Mouse (Mus musculus): Measurements from ENCODE around the gene Styk1. TPM values are rescaled to one million over a fixed set of nuclear protein-coding genes. Genes with fewer than 3 reads are reported as not detected.
A peak's percentile ranks its signal among the peaks of the same experiment; 100 is the strongest.
"Not testable (repeated sequence)": the region's sequence is repeated elsewhere in the genome, so short reads cannot be mapped to it uniquely, and the experiment has no call there.

Gene Styk1
- total RNA-seq, 2 experiments from 2014 or later, result 6.4 to 7.3 TPM

DNA sequence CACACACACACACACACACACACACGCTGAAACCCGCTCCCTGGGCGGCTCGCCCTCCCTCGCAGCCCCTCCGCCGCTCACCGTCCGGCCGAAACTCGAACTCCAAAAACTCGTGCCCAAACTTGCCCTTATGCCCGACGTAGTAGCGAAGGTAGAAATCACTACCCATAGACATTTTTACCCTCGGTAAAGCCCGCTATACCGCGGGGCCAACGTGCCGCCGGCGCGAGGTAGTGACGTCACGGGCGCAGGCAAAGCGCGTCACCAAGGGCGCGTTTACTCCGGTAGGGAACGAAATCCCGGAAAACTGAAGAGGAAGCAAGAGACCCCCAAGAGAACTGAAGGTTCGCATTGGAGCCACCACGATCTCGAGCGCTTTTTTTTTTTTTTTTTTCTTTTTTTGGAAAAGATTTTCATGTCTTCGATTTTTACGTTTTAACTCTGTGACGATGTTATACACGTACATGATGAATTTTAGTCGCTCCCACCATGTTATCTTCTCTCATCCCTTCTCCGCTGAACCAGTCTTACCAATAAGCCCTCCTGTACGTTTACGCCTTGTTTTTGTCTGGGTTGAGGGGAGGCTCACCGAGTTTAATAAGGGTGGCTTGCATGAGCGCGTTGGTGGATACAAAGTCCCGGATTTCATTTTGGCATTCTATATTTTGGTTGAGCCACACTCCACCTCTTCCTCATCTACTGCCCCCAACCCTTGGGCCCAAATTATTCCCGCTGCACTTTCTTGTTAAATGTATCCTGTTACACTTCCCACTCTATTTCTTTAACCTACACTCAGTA lies 60.2 kb downstream of the Styk1 start, which contains the start of gene Magohb:
Gene Magohb (minus strand): TSS at position 254 of the 798 bp plus-strand sequence.
- peak; percentile 92 to 93 for DNase-seq (ENCODE audit: low spot score in 2 of 2)

DNA sequence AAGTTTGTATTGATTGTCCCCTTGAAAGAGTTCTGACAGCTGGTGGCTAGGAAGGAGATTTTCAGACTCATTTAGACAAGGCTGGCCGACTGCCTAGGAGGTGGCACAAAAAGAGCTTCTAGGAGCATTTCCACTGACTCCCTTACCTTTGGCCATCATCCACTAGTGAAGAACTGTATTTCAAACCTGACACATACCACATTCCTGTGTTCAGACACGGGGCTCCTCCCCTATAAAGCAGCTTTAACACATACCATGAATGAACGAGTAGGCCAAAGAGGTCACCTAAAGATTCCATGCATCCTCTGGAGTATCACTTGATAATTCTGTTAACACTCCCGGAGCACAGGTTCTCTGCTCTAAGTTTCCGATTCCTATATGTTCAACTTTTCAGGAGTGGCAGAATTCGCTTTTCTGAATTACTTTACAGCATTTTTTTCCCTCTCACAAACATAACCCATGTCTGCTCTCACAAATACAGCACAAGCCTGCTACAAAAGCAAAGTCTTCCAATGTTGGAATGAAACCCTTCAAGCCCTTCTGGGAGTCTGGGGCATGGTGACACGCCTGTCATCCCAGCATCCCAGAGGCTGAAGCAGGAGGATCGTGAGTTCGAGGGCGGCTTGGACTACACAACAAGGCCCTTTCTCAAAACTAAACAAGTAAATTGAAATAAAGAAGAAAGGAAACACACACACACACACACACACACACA lies 61.0 kb downstream of the Styk1 start:
- peak in 1 of 2 experiments; percentile 4 for DNase-seq (ENCODE audit: low spot score in 2 of 2)

DNA sequence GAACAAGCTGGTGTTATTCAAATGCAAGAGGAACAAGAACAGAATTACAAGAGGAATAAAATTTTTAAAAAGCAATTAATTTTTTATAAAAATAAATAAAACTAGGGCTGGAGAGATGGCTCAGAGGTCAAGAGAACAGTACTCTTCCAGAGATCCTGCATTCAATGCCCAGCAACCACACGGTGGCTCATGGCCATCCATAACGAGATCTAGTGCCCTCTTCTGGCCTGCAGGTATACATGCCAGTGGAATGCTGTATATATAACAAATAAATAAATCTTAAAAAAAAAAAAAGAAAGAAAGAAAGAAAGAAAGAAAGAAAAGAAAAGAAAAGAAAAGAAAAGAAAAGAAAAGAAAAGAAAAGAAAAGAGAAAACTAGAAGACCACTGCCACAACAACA lies 63.0 kb downstream of the Styk1 start:
- peak; percentile 27 to 29 for DNase-seq (ENCODE audit: low spot score in 2 of 2)

DNA sequence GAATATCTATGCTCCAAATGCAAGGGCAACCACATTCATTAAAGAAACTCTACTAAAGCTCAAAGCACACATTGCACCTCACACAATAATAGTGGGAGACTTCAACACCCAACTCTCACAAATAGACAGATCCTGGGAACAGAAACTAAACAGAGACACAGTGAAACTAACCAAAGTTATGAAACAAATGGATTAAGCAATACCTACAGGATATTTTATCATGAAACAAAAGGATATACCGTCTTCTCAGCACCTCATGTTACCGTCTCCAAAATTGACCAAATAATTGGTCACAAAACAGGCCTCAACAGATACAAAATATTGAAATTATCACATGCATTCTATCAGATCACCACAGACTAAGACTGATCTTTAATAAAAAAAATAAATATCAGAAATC lies 75.2 kb downstream of the Styk1 start:
- not testable (repeated sequence) for DNase-seq (ENCODE audit: low spot score in 2 of 2)

DNA sequence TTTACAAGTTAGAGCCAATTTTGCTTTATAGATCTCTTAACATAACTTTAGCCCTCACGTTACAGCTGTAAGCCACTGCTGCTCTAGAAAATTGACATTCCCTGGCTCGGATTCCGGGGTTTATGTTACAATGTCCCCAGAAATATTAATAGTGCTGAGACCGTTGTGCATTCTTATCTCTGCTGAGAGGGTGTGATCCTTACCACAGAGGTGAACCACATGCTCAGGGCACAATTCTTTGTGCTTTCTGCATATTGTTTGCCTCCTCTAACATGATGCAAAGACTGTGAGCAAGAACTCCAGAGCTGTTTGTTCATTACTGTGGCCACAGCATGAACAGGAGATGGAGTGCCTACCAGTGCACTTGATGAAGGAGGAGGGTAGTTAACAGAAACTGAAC lies 76.7 kb downstream of the Styk1 start:
- DNase-seq (ENCODE audit: low spot score in 2 of 2), result no peak

DNA sequence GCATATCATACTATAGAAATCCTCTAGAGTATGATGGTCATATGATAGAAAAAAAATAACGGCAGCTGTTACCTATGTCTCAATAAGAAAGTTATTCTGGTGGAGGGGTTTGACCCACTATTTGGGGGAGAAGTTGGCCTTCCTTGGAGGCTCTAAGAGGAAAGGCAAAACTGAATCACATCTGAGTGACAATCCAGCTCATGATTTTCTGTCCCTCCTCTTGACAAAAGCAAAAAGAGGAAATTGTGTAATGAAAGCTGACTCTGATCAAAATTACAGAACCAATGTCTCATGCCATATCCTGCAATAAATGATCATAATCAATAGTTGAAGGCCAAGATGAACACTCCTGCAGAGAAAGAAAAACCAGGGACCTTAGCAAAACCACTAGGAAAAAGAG lies 81.1 kb downstream of the Styk1 start:
- no peak for DNase-seq (ENCODE audit: low spot score in 2 of 2)

DNA sequence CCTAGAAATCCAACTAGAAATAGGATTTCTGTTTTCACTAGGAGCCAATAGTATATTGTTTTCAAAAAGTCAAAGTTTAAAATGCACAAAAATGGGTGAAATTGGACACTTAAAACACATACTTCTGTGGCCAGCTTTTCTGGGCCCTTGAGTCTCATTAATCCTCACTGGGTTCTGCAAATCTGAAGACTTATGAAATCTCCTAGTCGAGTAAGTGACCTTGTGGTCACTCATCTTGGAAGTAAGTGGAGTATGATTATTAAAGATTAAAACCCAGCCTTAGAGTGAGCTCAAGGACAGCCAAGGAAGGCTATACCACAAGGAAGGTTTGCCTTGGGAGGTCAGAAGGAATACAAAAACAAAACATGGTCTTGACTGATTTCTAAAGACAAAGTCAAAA lies 83.1 kb downstream of the Styk1 start:
- DNase-seq (ENCODE audit: low spot score in 2 of 2), result no peak

DNA sequence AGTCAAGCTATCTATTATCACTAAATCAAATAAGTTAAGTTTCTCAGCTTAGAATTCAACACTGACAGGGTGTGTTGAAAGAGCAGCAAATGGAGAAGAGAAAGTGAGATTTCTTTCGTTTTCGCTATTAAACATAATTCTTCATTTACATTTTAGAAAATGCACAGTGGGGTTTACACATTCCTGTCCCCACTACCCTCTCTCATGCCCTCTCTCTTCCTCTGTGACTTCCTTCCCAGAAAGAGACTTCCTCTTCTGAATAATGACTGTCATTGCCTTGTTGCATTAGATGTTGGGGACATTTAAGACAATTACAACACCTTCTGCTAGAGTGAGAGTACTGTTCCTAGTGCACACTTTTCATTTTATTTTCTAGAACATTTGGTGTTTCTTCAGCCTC lies 83.8 kb downstream of the Styk1 start:
- DNase-seq (ENCODE audit: low spot score in 2 of 2), result no peak

DNA sequence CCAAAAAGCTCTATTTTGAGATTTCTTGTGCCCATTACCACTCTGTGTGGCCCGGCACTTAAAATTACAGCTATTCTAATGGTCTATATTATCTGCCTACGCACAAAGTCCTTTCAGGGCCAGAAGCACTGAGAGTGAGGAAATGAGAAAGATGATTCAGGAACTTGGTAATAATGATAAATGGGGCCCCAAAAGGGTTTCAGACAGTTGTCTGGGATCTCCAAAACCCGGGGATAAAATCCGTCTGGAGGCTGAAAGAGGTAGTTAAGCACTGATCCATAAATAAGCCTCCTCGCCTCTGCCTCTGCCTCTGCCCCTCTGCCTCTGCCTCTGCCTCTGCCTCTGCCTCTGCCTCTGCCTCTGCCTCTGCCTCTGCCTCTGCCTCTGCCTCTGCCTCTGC lies 89.2 kb downstream of the Styk1 start:
- no peak for DNase-seq (ENCODE audit: low spot score in 2 of 2)

DNA sequence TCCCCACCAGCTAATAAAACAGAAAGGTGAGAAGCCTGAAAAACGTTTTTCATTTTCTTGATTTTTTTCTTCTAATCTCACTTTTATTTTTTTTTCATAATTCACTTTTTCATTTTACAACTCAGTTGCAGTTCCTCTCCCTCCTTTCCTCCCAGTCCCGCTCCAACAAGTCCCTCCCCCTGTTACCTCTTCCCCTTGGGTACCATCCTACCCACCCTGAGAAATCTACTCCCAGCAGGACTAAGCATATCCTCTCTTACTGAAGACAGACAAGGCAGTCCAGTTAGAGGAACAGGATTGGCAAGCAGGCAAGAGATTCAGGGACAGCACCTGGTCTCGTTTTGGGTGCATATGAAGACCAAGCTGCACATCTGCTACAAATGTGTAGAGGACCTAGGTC lies 90.6 kb downstream of the Styk1 start:
- no peak for DNase-seq (ENCODE audit: low spot score in 2 of 2)

DNA sequence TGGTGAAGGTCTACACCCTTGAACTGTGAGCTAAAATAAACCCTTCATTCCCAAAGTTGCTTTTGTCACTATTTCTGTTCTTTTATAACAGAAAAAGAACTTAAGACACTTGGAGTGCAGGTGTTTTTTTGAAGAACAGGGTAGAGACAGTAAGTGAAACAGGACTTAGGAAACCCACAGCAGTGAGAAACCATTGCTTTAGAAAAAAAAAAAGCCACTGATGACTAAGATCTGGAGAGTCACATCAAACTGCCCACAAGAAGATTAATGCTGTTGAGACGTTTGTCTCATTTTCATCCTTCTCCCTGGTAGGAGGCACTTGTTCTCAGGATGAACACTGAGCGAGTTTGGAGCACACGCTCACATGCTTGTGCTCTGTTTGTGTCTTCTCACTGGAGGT lies 91.4 kb downstream of the Styk1 start:
- no peak for DNase-seq (ENCODE audit: low spot score in 2 of 2)

Other genes with a start within 250 kb of the Styk1 start
- under 1 TPM in 1 of 2 experiments, not detected in 1; 0.45 TPM for gene Klra2, start 106.2 kb downstream of the Styk1 start, total RNA-seq (2021)
- gene Magohb, start 60.4 kb downstream of the Styk1 start, total RNA-seq (2021), result 10 to 100 TPM; 13.7 to 16.9 TPM
- 100 to 1,000 TPM; 101 to 110 TPM for gene Ybx3, start 34.9 kb upstream of the Styk1 start, total RNA-seq (2021)
- gene 5430401F13Rik, start 132.8 kb upstream of the Styk1 start, total RNA-seq (2021), result not detected
- gene Gm6619, start 132.8 kb upstream of the Styk1 start, total RNA-seq (2021), result not detected